Mouse (Mus musculus): Measurements from ENCODE around the gene Bckdk. TPM values are rescaled to one million over a fixed set of nuclear protein-coding genes. Genes with fewer than 3 reads are reported as not detected.
"Not testable (repeated sequence)": the region's sequence is repeated elsewhere in the genome, so short reads cannot be mapped to it uniquely, and the experiment has no call there.

Gene Bckdk
- polyA plus RNA-seq, 1 experiment from 2014 or later: 51.5 TPM

- H3K4me3 ChIP-seq (replicated peaks): no peak overlapping the region
- 67% methylated on average over 5 of the region's 5 CpGs for WGBS (ENCODE audit: insufficient replicate concordance)
- H3K4me1 ChIP-seq (replicated peaks): peaks cover 60% of the 10 kb centered on the region
- ATAC-seq (ENCODE audit: insufficient read depth): no peak
- no peaks in the 10 kb centered on the region for H3K9me3 ChIP-seq (replicated peaks)
- no peak overlapping the region for H3K27ac ChIP-seq (replicated peaks)
- no peak overlapping the region for H3K4me2 ChIP-seq
- peaks cover 9% of the 10 kb centered on the region; the same call in 1 of the 2 replicates for H3K27me3 ChIP-seq
- H3K36me3 ChIP-seq (replicated peaks): peaks cover 17% of the 10 kb centered on the region
- no peak overlapping the region for H3K9ac ChIP-seq
Measured at GRCm38 (mm10) chr7:127930636-127931035, 26.8 kb downstream of the Bckdk start.

DNA sequence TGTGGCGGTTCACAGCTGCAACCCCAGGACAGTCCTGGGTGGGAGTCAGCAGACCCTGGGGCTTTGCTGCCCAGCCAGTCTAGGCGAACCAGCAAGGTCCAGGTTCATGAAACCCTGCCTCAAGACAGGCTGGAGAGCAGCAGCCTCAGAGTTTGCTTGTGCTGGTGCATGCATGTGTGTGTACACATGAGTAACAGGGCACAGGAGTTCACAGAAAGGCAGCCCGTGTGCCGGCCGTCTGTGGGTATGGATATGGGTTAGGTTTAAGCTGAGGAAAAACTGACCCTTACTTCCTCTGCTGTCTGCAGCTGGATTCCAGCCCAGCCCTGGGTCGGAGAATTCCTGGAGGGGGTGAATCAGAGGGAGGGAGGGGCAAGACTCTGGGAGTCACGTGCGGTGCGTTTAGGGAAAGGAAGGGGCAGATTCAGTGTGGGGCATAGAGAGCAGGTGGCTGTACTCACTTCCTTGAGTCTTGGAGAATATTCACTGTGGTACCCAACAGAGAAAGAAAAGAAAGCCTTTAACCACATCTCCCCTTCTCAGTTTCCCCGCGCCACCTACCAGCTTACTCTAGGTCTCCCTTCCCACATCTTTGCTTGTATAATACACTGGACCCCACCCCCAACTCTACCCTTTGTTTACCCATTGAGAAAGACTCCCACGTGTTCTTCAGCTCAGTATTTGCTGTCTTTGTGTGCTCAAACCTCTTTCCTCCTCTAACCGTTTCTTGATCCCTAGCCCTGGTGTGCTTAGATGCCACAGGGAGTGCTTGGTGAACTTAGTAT, 27.7 kb downstream of the Bckdk start:
- 55% methylated on average over 13 of the region's 13 CpGs for WGBS (ENCODE audit: insufficient replicate concordance)
- H3K4me1 ChIP-seq (replicated peaks): peaks cover 68% of the 10 kb centered on the region
- peaks cover 11% of the 10 kb centered on the region for H3K36me3 ChIP-seq (replicated peaks)
- peak overlapping the region; percentile 3; the same call in 1 of the 2 replicates for H3K4me3 ChIP-seq (replicated peaks)
- peaks cover 9% of the 10 kb centered on the region; the same call in 1 of the 2 replicates for H3K27me3 ChIP-seq
- H3K4me2 ChIP-seq: peak overlapping the region; percentile 37
- no peaks in the 10 kb centered on the region for H3K9me3 ChIP-seq (replicated peaks)
- H3K27ac ChIP-seq (replicated peaks): peak overlapping the region; percentile 64
- H3K9ac ChIP-seq: no peak overlapping the region
- ATAC-seq (ENCODE audit: insufficient read depth): no peak

DNA sequence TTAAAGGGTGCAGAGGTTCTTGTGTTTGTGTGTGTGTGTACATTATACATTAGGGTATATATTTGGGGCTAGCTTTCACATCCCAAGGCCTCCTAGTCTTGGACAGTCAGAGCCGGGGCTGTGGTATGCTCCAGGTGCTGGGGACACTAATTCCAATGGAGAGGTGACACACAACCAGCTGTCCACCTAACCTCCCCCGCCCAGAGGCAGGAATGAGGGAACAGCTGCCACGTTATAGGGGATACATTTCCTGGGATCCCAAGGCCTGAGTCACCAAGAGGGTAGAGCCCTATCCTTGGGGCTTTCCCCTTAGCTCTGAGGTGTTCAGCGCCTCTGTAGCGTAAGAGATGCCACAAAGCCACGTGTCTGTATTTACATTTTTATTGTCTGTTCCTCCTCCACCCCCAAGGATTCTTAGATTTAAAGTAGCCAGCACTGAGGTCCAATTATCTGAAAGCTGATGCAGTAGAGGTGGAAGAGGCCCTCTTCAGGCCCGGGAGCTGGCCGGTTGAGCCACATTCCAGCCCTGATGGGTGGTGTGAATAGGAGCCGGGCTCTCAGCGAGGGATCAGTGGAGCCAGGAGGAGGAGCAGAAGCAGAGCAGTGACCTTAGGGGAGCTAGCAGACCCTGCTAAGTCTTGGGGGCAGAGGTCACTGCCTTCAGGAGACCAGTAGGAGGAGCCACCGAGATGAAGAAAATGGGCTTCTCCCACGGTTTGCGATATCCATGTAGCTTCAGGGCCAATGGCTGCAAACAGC, 28.6 kb downstream of the Bckdk start:
- peaks cover 66% of the 10 kb centered on the region for H3K4me1 ChIP-seq (replicated peaks)
- H3K27ac ChIP-seq (replicated peaks): peak overlapping the region; percentile 64
- peaks cover 9% of the 10 kb centered on the region; the same call in 1 of the 2 replicates for H3K27me3 ChIP-seq
- no peaks in the 10 kb centered on the region for H3K9me3 ChIP-seq (replicated peaks)
- H3K9ac ChIP-seq: no peak overlapping the region
- WGBS (ENCODE audit: insufficient replicate concordance): 50% methylated on average over 13 of the region's 13 CpGs
- H3K36me3 ChIP-seq (replicated peaks): 0 out of 2 replicates have a peak, but pooled peaks cover 4% of the 10 kb centered on the region
- ATAC-seq (ENCODE audit: insufficient read depth): no peak
- H3K4me2 ChIP-seq: peak overlapping the region; percentile 8
- no peak overlapping the region for H3K4me3 ChIP-seq (replicated peaks)

DNA sequence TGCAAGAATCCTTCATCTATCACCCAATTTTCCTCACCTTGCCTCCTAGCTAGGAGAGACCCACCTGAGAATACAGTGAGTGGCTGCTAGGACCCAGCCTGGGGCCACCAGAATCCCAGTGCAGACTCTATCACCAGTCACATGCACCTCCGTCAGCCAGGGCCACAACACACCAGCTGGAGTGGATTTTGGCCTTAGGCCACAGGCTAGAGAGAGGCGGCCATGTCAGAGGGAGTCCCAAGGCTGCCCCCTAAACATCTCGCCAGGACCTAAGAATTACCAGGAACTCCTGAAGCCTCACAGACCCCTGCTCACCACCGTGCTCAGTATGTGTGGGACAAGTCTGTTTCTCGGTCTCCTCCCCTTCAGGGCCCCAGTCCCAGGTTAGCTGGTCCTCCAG, 30.2 kb downstream of the Bckdk start:
- Histone ChIP-seq H3K9me3 (replicated peaks) (no peaks in the 10 kb centered on the region), H3K4me2 (no peak overlapping the region), H3K36me3 (replicated peaks) (no peaks in the 10 kb centered on the region), H3K4me1 (replicated peaks) (peaks cover 59% of the 10 kb centered on the region), H3K4me3 (replicated peaks) (no peak overlapping the region), H3K27me3 (peaks cover 6% of the 10 kb centered on the region; the same call in 1 of the 2 replicates), H3K27ac (replicated peaks) (no peak overlapping the region), H3K9ac (no peak overlapping the region)
- ATAC-seq (ENCODE audit: insufficient read depth): no peak
- WGBS (ENCODE audit: insufficient replicate concordance): 72% methylated on average over 5 of the region's 5 CpGs

DNA sequence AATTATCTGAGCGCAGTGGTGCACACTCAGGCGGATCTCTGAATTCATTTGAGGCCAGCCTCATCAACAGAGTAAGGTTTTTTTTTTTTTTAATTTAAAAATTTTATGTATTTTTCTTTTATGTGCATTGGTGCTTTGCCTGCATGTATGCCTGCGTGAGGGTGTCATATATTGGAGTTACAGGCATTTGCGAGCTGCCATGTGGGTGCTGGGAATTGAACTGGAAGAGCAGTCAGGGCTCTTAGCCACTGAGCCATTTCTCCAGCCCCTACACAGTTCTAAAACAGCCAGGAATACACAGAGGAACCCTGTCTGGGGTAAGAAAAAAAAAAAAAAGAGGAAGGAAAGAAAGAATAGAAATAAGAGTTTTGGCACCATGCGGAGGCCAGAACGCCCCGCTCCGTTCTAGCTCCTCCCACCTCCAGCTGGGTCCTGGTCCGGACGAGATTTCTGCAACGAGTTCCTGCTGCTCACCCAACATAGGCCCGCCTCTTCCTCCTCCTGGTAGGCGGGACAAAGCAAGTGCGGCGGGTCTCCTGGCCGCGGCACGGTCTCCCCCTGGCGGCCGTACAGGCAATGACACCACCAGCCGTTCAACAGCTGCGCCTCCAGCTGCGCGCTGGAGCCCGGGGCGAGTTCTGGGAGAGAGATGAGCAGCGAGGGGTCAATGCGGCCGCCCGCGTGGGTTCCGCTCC, 31.3 kb downstream of the Bckdk start:
- H3K4me1 ChIP-seq (replicated peaks): peaks cover 48% of the 10 kb centered on the region
- peak overlapping the region; percentile 81 for H3K9ac ChIP-seq
- H3K27ac ChIP-seq (replicated peaks): peak overlapping the region; percentile 53; the same call in 1 of the 2 replicates
- peak overlapping the region; percentile 72 for H3K4me3 ChIP-seq (replicated peaks)
- WGBS (ENCODE audit: insufficient replicate concordance): 6% methylated on average over 32 of the region's 32 CpGs
- H3K9me3 ChIP-seq (replicated peaks): no peaks in the 10 kb centered on the region
- ATAC-seq (ENCODE audit: insufficient read depth): peak; percentile 89
- peak overlapping the region; percentile 100 for H3K4me2 ChIP-seq
- no peaks in the 10 kb centered on the region for H3K36me3 ChIP-seq (replicated peaks)
- H3K27me3 ChIP-seq: 0 out of 2 replicates have a peak, but pooled peaks cover 2% of the 10 kb centered on the region

- H3K27ac ChIP-seq (replicated peaks): peak overlapping the region; percentile 53; the same call in 1 of the 2 replicates
- peak; percentile 47 for ATAC-seq (ENCODE audit: insufficient read depth)
- WGBS (ENCODE audit: insufficient replicate concordance): under 1% methylated on average over 38 of the region's 38 CpGs
Measured at GRCm38 (mm10) chr7:127935748-127936159, 31.9 kb downstream of the Bckdk start.

GRCm38 (mm10) chr7:127936216-127936884, 32.5 kb downstream of the Bckdk start:
- H3K4me1 ChIP-seq (replicated peaks): peaks cover 39% of the 10 kb centered on the region
- 54% methylated on average over 18 of the region's 18 CpGs for WGBS (ENCODE audit: insufficient replicate concordance)
- H3K4me3 ChIP-seq (replicated peaks): peak overlapping the region; percentile 72
- H3K27me3 ChIP-seq: no peaks in the 10 kb centered on the region
- no peak for ATAC-seq (ENCODE audit: insufficient read depth)
- H3K27ac ChIP-seq (replicated peaks): no peak overlapping the region
- peak overlapping the region; percentile 81 for H3K9ac ChIP-seq
- peak overlapping the region; percentile 100 for H3K4me2 ChIP-seq
- H3K36me3 ChIP-seq (replicated peaks): no peaks in the 10 kb centered on the region
- no peaks in the 10 kb centered on the region for H3K9me3 ChIP-seq (replicated peaks)

More at GRCm38 (mm10) chr7:127935748-127936159, 31.9 kb downstream of the Bckdk start:
- H3K4me3 ChIP-seq (replicated peaks): peak overlapping the region; percentile 72
- H3K27me3 ChIP-seq: no peaks in the 10 kb centered on the region
- H3K4me2 ChIP-seq: peak overlapping the region; percentile 100
- H3K9me3 ChIP-seq (replicated peaks): no peaks in the 10 kb centered on the region
- H3K9ac ChIP-seq: peak overlapping the region; percentile 81
- no peaks in the 10 kb centered on the region for H3K36me3 ChIP-seq (replicated peaks)
- peaks cover 43% of the 10 kb centered on the region for H3K4me1 ChIP-seq (replicated peaks)

DNA sequence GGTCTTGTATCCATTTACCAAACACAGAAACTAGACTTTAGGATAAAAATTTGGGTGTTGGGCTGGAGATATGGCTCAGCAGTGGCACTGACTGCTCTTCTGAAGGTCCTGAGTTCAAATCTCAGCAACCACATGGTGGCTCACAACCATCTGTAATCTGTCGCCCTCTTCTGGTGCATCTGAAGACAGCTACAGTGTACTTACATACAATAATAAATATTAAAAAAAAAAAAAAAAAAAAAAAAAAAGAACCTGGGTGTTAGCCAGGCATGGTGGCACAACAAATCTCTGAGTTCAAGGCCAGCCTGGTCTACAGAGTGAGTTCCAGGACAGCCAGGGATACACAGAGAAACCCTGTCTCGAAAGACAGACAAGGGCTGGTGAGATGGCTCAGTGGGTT, 38.2 kb downstream of the Bckdk start:
- H3K4me2 ChIP-seq; H3K9me3 ChIP-seq (replicated peaks); H3K27ac ChIP-seq (replicated peaks); ATAC-seq (ENCODE audit: insufficient read depth); H3K4me3 ChIP-seq (replicated peaks); H3K36me3 ChIP-seq (replicated peaks); H3K9ac ChIP-seq; H3K4me1 ChIP-seq (replicated peaks): not testable (repeated sequence)
- WGBS (ENCODE audit: insufficient replicate concordance): 40% methylated on average over 2 of the region's 2 CpGs
- peaks cover 40% of the 10 kb centered on the region for H3K27me3 ChIP-seq

DNA sequence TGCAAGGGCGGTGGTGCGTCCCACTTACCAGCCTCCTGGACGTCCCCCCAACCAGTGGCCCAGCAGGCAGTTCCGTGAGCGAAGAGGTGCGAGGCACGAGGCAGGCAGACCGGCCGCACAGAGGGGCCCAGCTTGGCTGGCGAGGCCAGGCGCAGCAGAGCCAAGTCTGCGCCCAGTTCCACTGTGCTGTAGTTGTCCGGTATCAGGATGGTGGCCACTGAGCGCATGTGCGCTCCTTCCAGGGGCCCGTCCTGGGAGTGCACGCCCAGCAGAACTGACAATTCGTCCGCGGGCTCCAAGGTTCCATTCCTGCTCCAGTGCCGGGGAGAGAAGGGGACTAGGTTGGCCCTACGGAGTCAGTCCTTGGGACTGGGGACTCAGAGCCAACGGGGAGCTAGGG, 40.7 kb downstream of the Bckdk start:
- WGBS (ENCODE audit: insufficient replicate concordance): 19% methylated on average over 23 of the region's 23 CpGs
- H3K4me2 ChIP-seq: no peak overlapping the region

GRCm38 (mm10) chr7:127946470-127947023, 42.7 kb downstream of the Bckdk start, which contains the start of gene Prss36:
Gene Prss36, minus strand, starts transcription at chr7:127946725.
- no peak for ATAC-seq (ENCODE audit: insufficient read depth)
- H3K4me1 ChIP-seq (replicated peaks): no peaks in the 10 kb centered on the region; the same call in 1 of the 2 replicates
- H3K9ac ChIP-seq: no peak within 1 kb of the TSS
- H3K4me2 ChIP-seq: no peak within 1 kb of the TSS
- H3K27ac ChIP-seq (replicated peaks): no peak within 1 kb of the TSS
- H3K4me3 ChIP-seq (replicated peaks): no peak within 1 kb of the TSS
- H3K9me3 ChIP-seq (replicated peaks): no peaks in the 10 kb centered on the region
- WGBS (ENCODE audit: insufficient replicate concordance): 63% methylated on average over 6 of the region's 6 CpGs
- H3K36me3 ChIP-seq (replicated peaks): no peaks in the 10 kb centered on the region
- peaks cover 48% of the 10 kb centered on the region for H3K27me3 ChIP-seq

More for the DNA sequence above, 40.7 kb downstream of the Bckdk start:
- Histone ChIP-seq H3K27ac (replicated peaks) (no peak overlapping the region), H3K9me3 (replicated peaks) (no peaks in the 10 kb centered on the region), H3K4me3 (replicated peaks) (no peak overlapping the region), H3K36me3 (replicated peaks) (no peaks in the 10 kb centered on the region), H3K4me1 (replicated peaks) (no peaks in the 10 kb centered on the region; the same call in 1 of the 2 replicates), H3K9ac (no peak overlapping the region), H3K27me3 (peaks cover 40% of the 10 kb centered on the region)
- no peak for ATAC-seq (ENCODE audit: insufficient read depth)
